Mouse (Mus musculus) stomach, postnatal 0 days (tissue): ENCODE measurements around the gene Notch1.

Experiments
- CTCF ChIP-seq: IDR thresholded peaks from 2 replicates; pipeline ENCODE4 v1.5.1; 2016; ENCODE audit warnings: antibody characterized with exemption, low read depth, mild to moderate bottlenecking, moderate library complexity
- EP300 ChIP-seq: optimal IDR thresholded peaks from 2 replicates; pipeline ENCODE3; 2016; ENCODE audit warnings: antibody characterized with exemption

- TF ChIP-seq CTCF (no peak), EP300 (no peak)
Measured at GRCm38 (mm10) chr2:26513105-26513745, 3.2 kb downstream of the Notch1 start.
